Mouse (Mus musculus): ENCODE measurements at regions not wholly inside any gene's neighbourhood (a gene's known extent, or its start where the extent isn't known, plus 50 kb on each side); places are given as distances from the start of the nearest gene placed in this dataset.
"Not testable (repeated sequence)": the region's sequence is repeated elsewhere in the genome, so short reads cannot be mapped to it uniquely, and the experiment has no call there.

DNA sequence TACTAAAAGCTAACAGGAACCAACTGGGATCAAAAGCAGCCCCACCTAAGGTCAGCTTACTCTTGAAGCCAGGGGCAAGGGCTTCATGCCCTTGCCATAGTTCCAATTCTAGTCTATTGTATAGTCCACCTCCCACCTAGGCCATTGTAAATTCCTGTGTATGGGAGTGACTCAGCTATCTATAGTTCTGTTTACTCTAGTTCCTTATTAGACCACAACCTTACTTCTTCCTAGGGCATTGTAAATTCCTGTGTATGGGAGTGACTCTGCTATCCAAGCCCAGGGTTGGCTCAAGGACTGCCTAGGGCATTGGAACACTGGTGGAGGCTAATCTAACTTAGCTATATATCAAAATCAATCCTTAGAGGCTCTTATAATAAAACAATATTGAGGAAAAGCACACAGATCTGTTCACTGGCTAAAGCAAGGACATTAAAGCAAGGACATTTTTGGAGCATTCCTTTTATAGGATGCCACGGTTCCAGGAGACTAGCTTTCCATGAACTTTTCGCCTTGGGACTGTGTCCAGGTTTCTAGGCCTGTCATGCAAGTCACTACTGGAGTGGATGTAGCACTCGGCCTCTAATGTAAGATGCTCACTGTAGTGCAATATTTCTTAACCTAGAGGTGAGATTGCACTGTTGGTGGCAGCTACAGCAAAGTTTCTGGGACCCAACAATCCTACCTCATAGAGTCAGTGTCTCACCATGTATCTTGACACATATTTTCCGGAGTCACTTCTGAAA, 154.8 kb upstream of the 1700015G11Rik start:
- ChIA-PET CTCF (no interaction called here), POLR2A (interaction anchor here in 1 of 4 experiments (1.0 kb wide), 1 partner anchor 114 kb away, joined by 3 read pairs; no protein-coding TSS in a partner anchor)

DNA sequence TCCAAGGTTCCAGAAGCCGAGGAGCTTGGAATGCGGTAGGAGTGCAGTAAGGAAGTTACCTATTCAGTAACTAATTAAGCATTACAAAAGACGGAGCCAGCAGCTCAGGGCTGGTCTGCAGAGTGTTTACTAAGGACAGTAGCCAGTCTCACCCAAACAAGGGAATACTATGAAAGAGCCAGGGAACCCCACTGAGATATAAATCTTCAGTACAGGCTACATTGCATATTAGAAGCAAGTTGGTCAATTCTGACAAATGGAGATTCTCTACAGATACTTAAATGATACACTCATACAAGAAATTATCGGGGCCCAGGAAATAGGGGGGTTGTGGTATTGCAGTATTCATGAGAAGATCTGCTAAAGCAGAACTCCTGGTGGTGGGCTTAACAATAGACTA, 148.5 kb upstream of the 1700015G11Rik start:
- POLR2A ChIA-PET, CTCF ChIA-PET: not testable (repeated sequence)

DNA sequence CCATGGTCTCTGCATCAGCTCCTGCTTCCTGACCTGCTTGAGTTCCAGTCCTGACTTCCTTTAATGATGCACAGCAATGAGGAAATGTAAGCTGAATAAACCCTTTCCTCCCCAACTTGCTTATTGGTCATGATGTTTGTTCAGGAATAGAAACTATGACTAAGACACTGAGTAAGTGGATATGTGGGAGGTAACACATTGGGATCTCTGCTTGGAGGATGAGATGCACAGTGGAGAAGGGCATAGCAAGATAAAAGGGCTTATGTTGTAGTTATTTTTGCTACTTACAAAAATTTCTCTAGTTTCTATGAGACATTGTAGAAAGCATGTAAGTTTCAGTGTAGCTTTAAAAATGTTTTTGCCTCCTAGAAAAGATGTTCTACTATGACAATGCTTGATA, 143.9 kb upstream of the 1700015G11Rik start:
- POLR2A ChIA-PET = interaction anchor here in 1 of 4 experiments (0.6 kb wide), 1 partner anchor 45 kb away, joined by 4 read pairs; no protein-coding TSS in a partner anchor
- CTCF ChIA-PET = no interaction called here

DNA sequence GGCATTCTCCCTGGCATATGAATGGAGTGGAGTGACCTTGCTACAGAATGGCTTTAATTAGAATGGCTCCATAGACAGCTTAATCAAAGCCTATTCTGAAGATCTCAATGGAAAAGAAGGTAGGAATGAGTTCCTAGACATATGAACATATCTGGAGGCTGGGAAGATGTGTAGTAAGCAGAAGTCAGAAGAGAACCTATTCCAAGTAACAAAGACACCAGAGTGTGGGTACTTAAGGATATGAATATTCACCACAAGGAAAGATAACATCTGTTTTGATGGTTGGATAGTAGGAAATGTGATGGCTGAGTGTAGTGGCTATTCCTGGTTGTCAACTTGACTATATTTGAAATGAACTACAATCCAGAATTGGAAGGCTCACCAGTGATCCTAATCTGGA, 142.2 kb upstream of the 1700015G11Rik start:
- POLR2A ChIA-PET = no interaction called here
- CTCF ChIA-PET = no interaction called here

DNA sequence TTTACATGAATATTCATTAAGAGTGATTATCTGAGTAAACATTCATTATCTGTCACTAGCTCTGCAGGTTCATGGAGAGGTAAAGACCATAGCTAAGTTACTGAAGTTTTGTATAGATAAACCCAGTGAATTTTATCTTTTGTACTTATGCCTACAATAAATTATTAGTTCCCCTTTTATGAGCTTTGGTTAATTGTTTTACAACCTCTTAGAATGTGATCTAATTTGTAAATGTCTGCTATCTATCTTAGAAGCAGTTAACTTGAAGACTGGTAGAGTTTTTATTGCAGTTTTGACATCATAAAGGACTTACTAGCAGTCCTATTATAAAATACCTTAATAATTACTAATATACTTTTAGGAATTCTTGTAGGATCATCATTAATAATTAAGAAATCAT, 104.7 kb upstream of the 1700015G11Rik start:
- POLR2A ChIA-PET = interaction anchor here in 2 of 4 experiments (0.7 kb wide), 2 partner anchors 31 to 111 kb away, joined by 3 read pairs; no protein-coding TSS in a partner anchor
- CTCF ChIA-PET = no interaction called here
